8 mouse cellular contexts compared by ENCODE assay signal in genomic region chr5:77581106-77581638, GRCm38 (mm10).
DNase-seq lines count a peak whose midpoint lies in the region; ATAC-seq lines count a peak whose summit lies in the region.

No protein-coding gene starts in this region.

- H3K4me1 ChIP-seq in hindbrain, embryonic 13.5 days (replicated peaks), result peaks cover 32% of the 10 kb centered on the region
- H3K4me1 ChIP-seq in lung, embryonic 16.5 days (replicated peaks; ENCODE audit: control insufficient read depth, insufficient read depth, low read length), result peaks cover 7% of the 10 kb centered on the region

- ATAC-seq in hindbrain, embryonic 13.5 days (ENCODE audit: low FRiP score), result peak; percentile 70
- ATAC-seq in lung, embryonic 16.5 days (ENCODE audit: low read depth), result peak; percentile 89
- ATAC-seq in activated CD4-positive, CD25-positive, alpha-beta regulatory T cell, adult 4 months, result no peak

- no peaks in the 10 kb centered on the region for H3K27me3 ChIP-seq in hindbrain, embryonic 13.5 days
- no peaks in the 10 kb centered on the region for H3K27me3 ChIP-seq in lung, embryonic 16.5 days (ENCODE audit: control insufficient read depth, insufficient read depth, low read depth, low read length)

- 0 out of 2 replicates have a peak overlapping the region, but pooled peaks have one; percentile 16 for H3K4me2 ChIP-seq in hindbrain, embryonic 13.5 days
- peak overlapping the region; percentile 20; the same call in 1 of the 2 replicates for H3K4me2 ChIP-seq in lung, embryonic 16.5 days (ENCODE audit: low read depth, low read length)

- peak; percentile 31 for DNase-seq in adrenal gland, adult 2 months
- no peak for DNase-seq in adrenal gland, adult 18-20 months (ENCODE audit: low spot score in 2 of 2)
- DNase-seq in 3134 (ENCODE audit: extremely low read depth, insufficient read length, low spot score), result peak; percentile 65
- peak; percentile 73 for DNase-seq in fibroblast of lung, adult 2 months (ENCODE audit: low read depth)
- DNase-seq in testis, postnatal 10 days (ENCODE audit: low spot score), result no peak

- no peak overlapping the region for H3K4me3 ChIP-seq in hindbrain, embryonic 13.5 days
- no peak overlapping the region for H3K4me3 ChIP-seq in lung, embryonic 16.5 days (ENCODE audit: low read length)

- peak overlapping the region; percentile 72 for H3K27ac ChIP-seq in hindbrain, embryonic 13.5 days
- no peak overlapping the region for H3K27ac ChIP-seq in lung, embryonic 16.5 days (ENCODE audit: low read length)

- H3K9ac ChIP-seq in hindbrain, embryonic 13.5 days, result no peak overlapping the region
- H3K9ac ChIP-seq in lung, embryonic 16.5 days (ENCODE audit: low read length), result 0 out of 2 replicates have a peak overlapping the region, but pooled peaks have one; percentile 21

- WGBS in hindbrain, embryonic 13.5 days, result 44% methylated on average over 6 of the region's 6 CpGs
- 26% methylated on average over 6 of the region's 6 CpGs for WGBS in lung, embryonic 16.5 days

- H3K9me3 ChIP-seq in hindbrain, embryonic 13.5 days, result no peaks in the 10 kb centered on the region
- H3K9me3 ChIP-seq in lung, embryonic 16.5 days (ENCODE audit: control insufficient read depth, low read length), result no peaks in the 10 kb centered on the region

- H3K36me3 ChIP-seq in hindbrain, embryonic 13.5 days, result no peaks in the 10 kb centered on the region
- H3K36me3 ChIP-seq in lung, embryonic 16.5 days (ENCODE audit: control insufficient read depth, insufficient read depth, low read length), result no peaks in the 10 kb centered on the region

Comparison
In these comparisons a context has a peak if more than half of its experiments do, and no peak if none do; other contexts are left out.
1. DNase-seq: peak in adrenal gland, adult 2 months (single experiment), 3134 (single experiment) and fibroblast of lung, adult 2 months (single experiment); none in adrenal gland, adult 18-20 months (0 of 2) and testis, postnatal 10 days (single experiment).